Mouse (Mus musculus) MEL (cell line): ENCODE measurements around the gene Gm7879. TPM values are rescaled to one million over a fixed set of nuclear protein-coding genes. Genes with fewer than 3 reads are reported as not detected.

Experiments used
- DNase-seq: peaks from one replicate; pipeline ENCODE4 v3.0.0; 2011; ENCODE audit warnings: low read depth, low spot score
- H3K27ac ChIP-seq: 2 replicates; pipeline ENCODE4 v1.5.1; 2012; ENCODE audit warnings: low read depth, mild to moderate bottlenecking, control low read depth, low read length, moderate library complexity; ENCODE audit not compliant: control insufficient read depth
- H3K27me3 ChIP-seq, 2 experiments: fragments of 150-350 bp in 1 of 2; sonication (generic) in 1 of 2; 2 replicates each; pipeline ENCODE4 v1.6.1; 2012; ENCODE audit warnings: low read length in 2 of 2, mild to moderate bottlenecking in 2 of 2, improper control_type of control experiment in 1 of 2, moderate library complexity in 1 of 2; ENCODE audit not compliant: insufficient read depth in 2 of 2, control insufficient read depth in 1 of 2
- H3K36me3 ChIP-seq, 2 experiments: 2 replicates each; pipeline ENCODE4 v1.6.1; 2012 to 2014; ENCODE audit warnings: low read length in 2 of 2, improper control_type of control experiment in 1 of 2, inconsistent platforms in 1 of 2, mild to moderate bottlenecking in 1 of 2; ENCODE audit not compliant: insufficient read depth in 2 of 2, control insufficient read depth in 1 of 2
- H3K4me1 ChIP-seq, 2 experiments: fragments of 150-350 bp in 1 of 2; sonication (generic) in 1 of 2; 2 replicates each; pipeline ENCODE4 v1.6.1; 2012; ENCODE audit warnings: low read length in 2 of 2, improper control_type of control experiment in 1 of 2, mild to moderate bottlenecking in 1 of 2; ENCODE audit not compliant: insufficient read depth in 2 of 2, control insufficient read depth in 1 of 2
- H3K4me3 ChIP-seq, 2 experiments: fragments of 150-350 bp in 1 of 2; sonication (generic) in 1 of 2; 2 replicates each; pipeline ENCODE4 v1.5.1; 2012; ENCODE audit warnings: low read depth in 2 of 2, low read length in 2 of 2, mild to moderate bottlenecking in 2 of 2, moderate library complexity in 2 of 2, control low read depth in 1 of 2, improper control_type of control experiment in 1 of 2; ENCODE audit not compliant: control insufficient read depth in 1 of 2, insufficient read depth in 1 of 2
- H3K79me2 ChIP-seq: 2 replicates; pipeline ENCODE4 v1.6.1; 2012; ENCODE audit warnings: mild to moderate bottlenecking, low read length, moderate library complexity; ENCODE audit not compliant: control insufficient read depth, poor library complexity, insufficient read depth
- H3K9ac ChIP-seq: 2 replicates; pipeline ENCODE4 v1.6.1; 2012; ENCODE audit warnings: low read depth, mild to moderate bottlenecking, control low read depth, low read length, moderate library complexity; ENCODE audit not compliant: control insufficient read depth, poor library complexity, severe bottlenecking
- H3K9me3 ChIP-seq: fragments of 150-350 bp; sonication (generic); replicated peaks from 2 replicates; pipeline ENCODE4 v1.6.1; 2012; ENCODE audit warnings: mild to moderate bottlenecking, low read length, improper control_type of control experiment, moderate library complexity; ENCODE audit not compliant: insufficient read depth
- BHLHE40 ChIP-seq: IDR thresholded peaks from 2 replicates; pipeline ENCODE4 v1.6.1; 2012; ENCODE audit warnings: low read depth, mild to moderate bottlenecking, inconsistent platforms, low read length, improper control_type of control experiment, borderline replicate concordance
- CHD1 ChIP-seq: IDR thresholded peaks from 2 replicates; pipeline ENCODE4 v1.6.1; 2012; ENCODE audit warnings: low read depth, mild to moderate bottlenecking, inconsistent platforms, low read length, improper control_type of control experiment
- CHD2 ChIP-seq: IDR thresholded peaks from 2 replicates; pipeline ENCODE4 v1.6.1; 2011; ENCODE audit warnings: low read length, improper control_type of control experiment
- CTCF ChIP-seq, 3 experiments: IDR thresholded peaks in 2 of 3; conservative IDR thresholded peaks in 1 of 3; 2 replicates each; pipeline ENCODE4 v1.5.1; 2011 to 2012; ENCODE audit warnings: low read length in 3 of 3, low read depth in 2 of 3, mild to moderate bottlenecking in 2 of 3, improper control_type of control experiment in 1 of 3, inconsistent platforms in 1 of 3, mixed read lengths in 1 of 3, moderate library complexity in 1 of 3; ENCODE audit not compliant: control insufficient read depth in 1 of 3, insufficient read depth in 1 of 3, poor library complexity in 1 of 3, severe bottlenecking in 1 of 3
- ELF1 ChIP-seq: IDR thresholded peaks from 2 replicates; pipeline ENCODE4 v1.6.1; 2014; ENCODE audit warnings: low read depth, mild to moderate bottlenecking, inconsistent platforms, low read length, improper control_type of control experiment, moderate library complexity
- EP300 ChIP-seq, 2 experiments: IDR thresholded peaks; 2 replicates each; pipeline ENCODE4 v1.6.1; 2011; ENCODE audit warnings: improper control_type of control experiment in 2 of 2, low read length in 2 of 2, low read depth in 1 of 2, mild to moderate bottlenecking in 1 of 2
- ETS1 ChIP-seq: IDR thresholded peaks from 2 replicates; pipeline ENCODE4 v1.6.1; 2012; ENCODE audit warnings: low read depth, mild to moderate bottlenecking, inconsistent platforms, low read length, improper control_type of control experiment, moderate library complexity
- JUND ChIP-seq: IDR thresholded peaks from 2 replicates; pipeline ENCODE4 v1.6.1; 2011; ENCODE audit warnings: low read depth, mild to moderate bottlenecking, improper control_type of control experiment, low read length
- KAT2A ChIP-seq: conservative IDR thresholded peaks from 2 replicates; pipeline ENCODE4 v1.6.1; 2012; ENCODE audit warnings: low read depth, low read length, improper control_type of control experiment, inconsistent platforms
- MAFK ChIP-seq: IDR thresholded peaks from 2 replicates; pipeline ENCODE4 v1.6.1; 2011; ENCODE audit warnings: low read depth, mild to moderate bottlenecking, low read length, improper control_type of control experiment, borderline replicate concordance
- MAX ChIP-seq: IDR thresholded peaks from 2 replicates; pipeline ENCODE4 v1.6.1; 2011; ENCODE audit warnings: low read length, improper control_type of control experiment
- MXI1 ChIP-seq: IDR thresholded peaks from 2 replicates; pipeline ENCODE4 v1.6.1; 2011; ENCODE audit warnings: mild to moderate bottlenecking, low read depth, low read length, improper control_type of control experiment
- MYC ChIP-seq: IDR thresholded peaks from 2 replicates; pipeline ENCODE4 v1.6.1; 2011; ENCODE audit warnings: low read depth, mild to moderate bottlenecking, low read length, improper control_type of control experiment, moderate library complexity
- NELFE ChIP-seq: IDR thresholded peaks from 2 replicates; pipeline ENCODE4 v1.6.1; 2011; ENCODE audit warnings: low read depth, low read length, improper control_type of control experiment
- POLR2AphosphoS2 ChIP-seq: IDR thresholded peaks from 2 replicates; pipeline ENCODE4 v1.6.1; 2011; ENCODE audit warnings: low read length, improper control_type of control experiment
- POLR2AphosphoS5 ChIP-seq: IDR thresholded peaks from 2 replicates; pipeline ENCODE4 v1.6.1; 2012; ENCODE audit warnings: low read depth, borderline replicate concordance, mild to moderate bottlenecking, inconsistent platforms, low read length, moderate library complexity, mixed read lengths
- RCOR1 ChIP-seq: IDR thresholded peaks from 2 replicates; pipeline ENCODE4 v1.6.1; 2012; ENCODE audit warnings: low read depth, mild to moderate bottlenecking, inconsistent platforms, low read length, improper control_type of control experiment
- SMC3 ChIP-seq: IDR thresholded peaks from 2 replicates; pipeline ENCODE4 v1.6.1; 2011; ENCODE audit warnings: low read depth, low read length, improper control_type of control experiment
- TAL1 ChIP-seq: IDR thresholded peaks from 2 replicates; pipeline ENCODE4 v1.6.1; 2012; ENCODE audit warnings: mild to moderate bottlenecking, inconsistent platforms, low read length, moderate library complexity, mixed read lengths
- TBP ChIP-seq: IDR thresholded peaks from 2 replicates; pipeline ENCODE4 v1.8.0; 2011; ENCODE audit warnings: low read depth, low read length, improper control_type of control experiment
- UBTF ChIP-seq: IDR thresholded peaks from 2 replicates; pipeline ENCODE4 v1.6.1; 2012; ENCODE audit warnings: low read depth, mild to moderate bottlenecking, inconsistent platforms, low read length, improper control_type of control experiment, moderate library complexity, borderline replicate concordance; ENCODE audit not compliant: insufficient read depth
- USF1 ChIP-seq: IDR thresholded peaks from 2 replicates; pipeline ENCODE4 v1.6.1; 2014; ENCODE audit warnings: low read depth, mild to moderate bottlenecking, inconsistent platforms, low read length, improper control_type of control experiment, moderate library complexity
- USF2 ChIP-seq, 2 experiments: IDR thresholded peaks; 2 replicates each; pipeline ENCODE4 v1.6.1; 2011 to 2012; ENCODE audit warnings: improper control_type of control experiment in 2 of 2, low read length in 2 of 2, borderline replicate concordance in 1 of 2, inconsistent platforms in 1 of 2, low read depth in 1 of 2, mild to moderate bottlenecking in 1 of 2; ENCODE audit not compliant: insufficient read depth in 1 of 2
- ZC3H11A ChIP-seq: IDR thresholded peaks from 2 replicates; pipeline ENCODE4 v1.6.1; 2012; ENCODE audit warnings: low read depth, mild to moderate bottlenecking, inconsistent platforms, low read length, improper control_type of control experiment
- ZKSCAN1 ChIP-seq: IDR thresholded peaks from 2 replicates; pipeline ENCODE4 v1.6.1; 2012; ENCODE audit warnings: low read depth, mild to moderate bottlenecking, inconsistent platforms, low read length, improper control_type of control experiment, moderate library complexity
- ZNF384 ChIP-seq: IDR thresholded peaks from 2 replicates; pipeline ENCODE4 v1.6.1; 2012; ENCODE audit warnings: low read depth, mild to moderate bottlenecking, inconsistent platforms, low read length, improper control_type of control experiment
- polyA plus RNA-seq, 2 experiments: library from polyadenylated mRNA; stranded (reverse) in 1 of 2; unstranded in 1 of 2; fragments of >175 nt in 1 of 2; fragments of >200 nt in 1 of 2; gene quantifications; 2 replicates each; pipeline versions ENCODE4 v1.2.1 to v1.2.4; 2012; ENCODE audit warnings: low replicate concordance in 2 of 2, low read depth in 1 of 2; ENCODE audit not compliant: insufficient read length in 2 of 2, insufficient read depth in 1 of 2, missing spikeins in 1 of 2
- total RNA-seq: library from RNA; depleted of rRNA; stranded (reverse); fragments of 300-350 nt; gene quantifications from 2 replicates; pipeline ENCODE4 v1.2.3, GENCODE M21; 2012

The Gm7879 gene
- total and polyA plus RNA-seq, 3 experiments, result 3.0 TPM; not detected in 2

DNA sequence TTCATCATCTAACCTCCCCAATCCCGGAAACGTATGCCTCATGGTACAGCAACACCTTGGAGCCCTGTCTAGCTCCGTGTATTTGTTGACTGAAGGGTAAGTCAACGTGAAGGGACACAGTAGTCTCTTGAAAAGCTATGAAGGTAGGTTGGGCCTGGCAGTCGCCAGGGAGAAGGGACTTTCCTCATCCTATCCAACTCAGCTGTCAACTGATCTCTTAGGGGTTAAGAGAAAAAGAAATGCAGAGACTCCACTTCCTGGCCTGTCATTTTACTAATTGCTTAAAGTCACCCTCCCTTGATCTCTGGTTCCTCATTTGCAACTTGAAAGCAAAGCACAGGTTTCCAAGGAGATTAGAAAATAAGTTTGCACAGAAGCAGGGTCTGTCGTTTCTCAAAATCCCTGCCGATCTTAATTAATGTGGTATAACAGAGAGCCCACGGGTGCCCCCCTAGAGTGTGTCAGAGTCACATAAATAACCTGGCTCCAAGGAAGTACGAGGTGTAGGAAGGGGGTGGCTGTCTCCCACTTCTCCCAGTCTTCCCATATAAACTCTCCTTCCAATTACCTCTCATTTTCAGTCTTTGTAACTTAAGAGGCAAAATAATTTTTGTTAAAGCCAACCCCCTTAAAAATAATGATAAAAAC lies 34.5 kb downstream of the Gm7879 start (continued):
- no peak for TF ChIP-seq NELFE
- no peak for TF ChIP-seq TAL1
- no peak for TF ChIP-seq MAFK

DNA sequence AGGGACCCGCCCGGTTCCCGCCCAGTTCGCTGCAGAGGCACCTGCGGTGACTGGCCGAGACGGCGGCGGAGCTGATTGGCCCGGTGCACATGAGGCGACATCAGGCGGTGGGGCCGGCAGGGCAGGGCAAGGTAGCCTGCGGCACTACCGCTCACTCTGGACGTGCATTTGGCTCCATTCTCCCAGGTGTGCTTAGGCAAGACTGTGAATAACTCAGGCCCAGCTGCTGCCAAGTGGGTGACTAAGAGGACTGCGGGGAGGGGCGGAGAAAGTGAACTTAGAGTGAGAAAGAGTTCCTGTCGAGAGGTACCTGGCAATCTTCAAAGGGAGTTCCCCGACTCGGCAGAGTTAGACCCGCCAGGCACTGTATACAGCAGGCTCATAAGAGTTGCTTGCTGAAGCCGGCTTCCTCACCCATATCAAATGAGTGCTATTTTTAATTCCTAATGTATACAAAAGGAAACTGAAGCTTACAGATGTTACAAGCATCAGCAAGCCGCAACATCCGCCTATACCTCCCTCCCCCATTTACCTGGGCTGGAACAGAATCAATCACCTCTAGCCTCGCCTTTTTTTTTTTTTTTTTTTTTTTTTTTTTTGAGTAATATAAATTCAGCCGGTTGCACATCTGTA lies 35.3 kb downstream of the Gm7879 start:
- DNase-seq, result no peak
- TF ChIP-seq UBTF (no peak), MAFK (no peak), ZKSCAN1 (no peak), POLR2AphosphoS2 (no peak), BHLHE40 (no peak), CHD2 (no peak), MAX (no peak), TAL1 (no peak), MXI1 (no peak), ZC3H11A (no peak), NELFE (no peak), KAT2A (no peak), JUND (no peak), RCOR1 (no peak), CHD1 (no peak), MYC (no peak), ETS1 (no peak)
- Histone ChIP-seq H3K36me3 (no peaks in the 10 kb centered on the region), H3K9ac (no peak overlapping the region), H3K4me1 (no peaks in the 10 kb centered on the region), H3K27me3 (no peaks in the 10 kb centered on the region; a peak in 1 of 4 replicates), H3K9me3 (no peaks in the 10 kb centered on the region), H3K27ac (no peak overlapping the region), H3K4me3 (no peak overlapping the region), H3K79me2 (no peaks in the 10 kb centered on the region)

DNA sequence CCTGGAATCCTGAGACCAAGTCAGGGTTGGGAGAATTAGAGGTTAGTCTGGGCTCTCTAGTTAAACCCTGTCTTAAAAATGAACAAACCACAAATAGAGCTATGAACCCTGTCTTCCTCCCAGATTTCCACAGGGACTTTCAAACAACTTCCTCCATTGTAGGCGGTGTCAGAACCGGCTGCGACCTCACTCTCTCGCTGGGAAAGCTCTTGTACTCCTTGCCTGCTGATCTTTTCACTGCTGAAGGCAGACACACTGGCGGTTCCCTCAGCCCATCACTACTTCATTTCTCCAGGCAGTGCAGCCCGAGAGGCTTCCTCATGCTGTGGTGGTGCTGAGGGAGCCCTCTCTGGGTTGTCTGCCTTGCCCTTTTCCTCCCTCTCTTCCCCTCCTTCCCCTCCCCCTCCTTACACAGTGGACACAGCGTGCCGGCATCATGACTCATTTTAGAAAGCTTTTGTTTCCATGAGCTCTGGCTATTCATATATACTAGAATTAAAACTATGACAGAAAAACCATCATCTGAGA lies 35.9 kb downstream of the Gm7879 start:
- Histone ChIP-seq H3K27ac (no peak overlapping the region), H3K4me1 (no peaks in the 10 kb centered on the region), H3K4me3 (no peak overlapping the region), H3K9ac (no peak overlapping the region), H3K36me3 (no peaks in the 10 kb centered on the region), H3K79me2 (no peaks in the 10 kb centered on the region), H3K9me3 (no peaks in the 10 kb centered on the region), H3K27me3 (no peaks in the 10 kb centered on the region; a peak in 1 of 4 replicates)
- DNase-seq, result no peak
- TF ChIP-seq ELF1 (no peak), CTCF (IDR thresholded peaks at IDR 0.05 in 2 of 3, conservative IDR thresholded peaks at IDR 0.05 in 1 of 3; ENCODE audit: control insufficient read depth in 1 of 3, insufficient read depth in 1 of 3, low read depth in 2 of 3, low read length in 3 of 3, poor library complexity in 1 of 3, severe bottlenecking in 1 of 3) (no peak), NELFE (no peak), ZNF384 (no peak), TBP (no peak), RCOR1 (no peak), EP300 (IDR thresholded peaks at IDR 0.05; ENCODE audit: low read depth in 1 of 2, low read length in 2 of 2) (no peak), USF2 (IDR thresholded peaks at IDR 0.05; ENCODE audit: borderline replicate concordance in 1 of 2, insufficient read depth in 1 of 2, low read depth in 1 of 2, low read length in 2 of 2) (no peak), ZKSCAN1 (no peak), KAT2A (no peak), SMC3 (no peak), CHD1 (no peak), MYC (no peak), POLR2AphosphoS5 (no peak), USF1 (no peak)
